10 mouse cellular contexts compared by ENCODE assay signal in the genomic region with DNA sequence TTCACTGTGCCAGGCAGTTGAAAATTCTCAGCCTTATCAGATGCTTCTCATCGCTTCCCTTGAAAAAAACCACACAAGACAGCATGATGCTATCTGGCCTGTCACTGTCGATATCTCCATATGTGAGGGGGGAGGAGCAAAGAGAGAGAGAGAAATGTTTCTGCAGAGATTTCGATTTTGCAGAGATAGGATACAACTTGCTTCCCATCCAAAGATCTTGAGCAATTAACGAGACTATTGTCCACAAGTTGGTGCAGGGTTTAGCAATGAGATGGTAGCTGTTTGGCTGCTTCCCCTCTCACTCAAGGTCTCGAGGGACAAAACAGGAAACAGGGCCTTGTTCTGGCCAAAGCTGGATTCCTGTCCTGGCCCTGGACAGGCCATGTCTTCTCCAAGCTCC.
DNase-seq lines count a peak whose midpoint lies in the region; ATAC-seq and TF ChIP-seq lines count a peak whose summit lies in the region.
"Had no signal": no experiment of that assay in that cellular context is flagged by ENCODE, and none has a peak within 500 bp of the region (broad histone marks: within the 10 kb centered on the region; RNA-seq: fewer than 3 reads in every experiment).

No protein-coding gene starts in this region.

- no peak overlapping the region for H3K4me3 ChIP-seq in gastrocnemius, adult 2 months
- no peak overlapping the region for H3K4me3 ChIP-seq in bone marrow macrophage, adult 2 months (ENCODE audit: insufficient read depth, low read length)
- H3K4me3 ChIP-seq in lung, embryonic 16.5 days (ENCODE audit: low read length): no peak overlapping the region
- no peak overlapping the region for H3K4me3 ChIP-seq in hindbrain, embryonic 11.5 days (ENCODE audit: low read depth, low read length)
- H3K4me3 ChIP-seq: hindbrain, embryonic 15.5 days; limb, embryonic 13.5 days had no signal

- no peak for TF ChIP-seq POLR2A in bone marrow macrophage, adult 2 months (IDR thresholded peaks at IDR 0.05; ENCODE audit: borderline replicate concordance, low read depth, low read length)

- 58% methylated on average over 5 of the region's 5 CpGs for WGBS in lung, embryonic 16.5 days
- WGBS in hindbrain, embryonic 11.5 days: 75% methylated on average over 5 of the region's 5 CpGs

- TF ChIP-seq CTCF in gastrocnemius, adult 2 months (IDR thresholded peaks at IDR 0.05): no peak
- TF ChIP-seq CTCF in bone marrow macrophage, adult 2 months (IDR thresholded peaks at IDR 0.05; ENCODE audit: low read depth, low read length): no peak

- no peaks in the 10 kb centered on the region for H3K36me3 ChIP-seq in lung, embryonic 16.5 days (ENCODE audit: control insufficient read depth, insufficient read depth, low read length)
- no peaks in the 10 kb centered on the region for H3K36me3 ChIP-seq in hindbrain, embryonic 11.5 days (ENCODE audit: control insufficient read depth, insufficient read depth, low read length)
- H3K36me3 ChIP-seq: hindbrain, embryonic 15.5 days; limb, embryonic 13.5 days had no signal

- peak; percentile 82 for ATAC-seq in lung, embryonic 16.5 days (ENCODE audit: low read depth)
- ATAC-seq in hindbrain, embryonic 11.5 days (ENCODE audit: low FRiP score): no peak

- no peak overlapping the region for H3K4me2 ChIP-seq in lung, embryonic 16.5 days (ENCODE audit: low read depth, low read length)
- H3K4me2 ChIP-seq in hindbrain, embryonic 11.5 days (replicated peaks; ENCODE audit: low read depth, low read length): no peak overlapping the region
- H3K4me2 ChIP-seq: hindbrain, embryonic 15.5 days; limb, embryonic 13.5 days had no signal

- H3K9ac ChIP-seq in lung, embryonic 16.5 days (ENCODE audit: low read length): no peak overlapping the region
- H3K9ac ChIP-seq in hindbrain, embryonic 11.5 days (ENCODE audit: low read depth, low read length): no peak overlapping the region
- H3K9ac ChIP-seq: hindbrain, embryonic 15.5 days; limb, embryonic 13.5 days had no signal

- H3K4me1 ChIP-seq in bone marrow macrophage, adult 2 months (ENCODE audit: control insufficient read depth, insufficient read depth, low read length): peaks cover 18% of the 10 kb centered on the region
- peaks cover 9% of the 10 kb centered on the region for H3K4me1 ChIP-seq in lung, embryonic 16.5 days (replicated peaks; ENCODE audit: control insufficient read depth, insufficient read depth, low read length)
- no peaks in the 10 kb centered on the region for H3K4me1 ChIP-seq in hindbrain, embryonic 11.5 days (replicated peaks; ENCODE audit: control insufficient read depth, insufficient read depth, low read length)

- intact Hi-C loops in gastrocnemius, adult 2 months (cut with DNase I): no loop called here
- intact Hi-C loops in gastrocnemius, postnatal 14 days (cut with DNase I; ENCODE audit: low total_unique reads): no loop called here
- intact Hi-C loops in heart, postnatal 25 days (cut with DNase I): loop anchor here (5.0 kb wide), 1 partner anchor 277 kb away; a partner anchor contains a TSS

- no peaks in the 10 kb centered on the region for H3K27me3 ChIP-seq in lung, embryonic 16.5 days (ENCODE audit: control insufficient read depth, insufficient read depth, low read depth, low read length)
- H3K27me3 ChIP-seq in hindbrain, embryonic 11.5 days (ENCODE audit: control insufficient read depth, insufficient read depth, low read length): no peaks in the 10 kb centered on the region
- H3K27me3 ChIP-seq: hindbrain, embryonic 15.5 days; limb, embryonic 13.5 days had no signal

- DNase-seq in gastrocnemius, adult 2 months: peak; percentile 41
- no peak for DNase-seq in gastrocnemius, postnatal 14 days
- DNase-seq in heart, postnatal 25 days (ENCODE audit: low spot score): peak; percentile 52
- no peak for DNase-seq in layer of hippocampus, postnatal 10 days (ENCODE audit: low spot score in 2 of 2)
- DNase-seq in hindbrain, embryonic 11.5 days (ENCODE audit: low spot score): no peak
- DNase-seq in right cerebral cortex, postnatal 10 days (ENCODE audit: low spot score in 2 of 2): no peak

- H3K9me3 ChIP-seq in lung, embryonic 16.5 days (ENCODE audit: control insufficient read depth, low read length): peaks cover 3% of the 10 kb centered on the region; the same call in 1 of the 2 replicates
- H3K9me3 ChIP-seq in hindbrain, embryonic 11.5 days (ENCODE audit: control insufficient read depth, low read length): no peaks in the 10 kb centered on the region
- H3K9me3 ChIP-seq: hindbrain, embryonic 15.5 days had no signal

- H3K27ac ChIP-seq in gastrocnemius, adult 2 months: peak overlapping the region; percentile 78
- H3K27ac ChIP-seq in bone marrow macrophage, adult 2 months (ENCODE audit: insufficient read depth, low read depth, low read length): peak overlapping the region; percentile 56
- peak overlapping the region; percentile 75 for H3K27ac ChIP-seq in lung, embryonic 16.5 days (ENCODE audit: low read length)
- H3K27ac ChIP-seq in hindbrain, embryonic 11.5 days (ENCODE audit: low read depth, low read length): no peak overlapping the region
- H3K27ac ChIP-seq: hindbrain, embryonic 15.5 days; limb, embryonic 13.5 days had no signal

Comparison
In these comparisons a context has a peak if more than half of its experiments do, and no peak if none do; other contexts are left out.
1. DNase-seq: peak in gastrocnemius, adult 2 months (single experiment) and heart, postnatal 25 days (single experiment); none in gastrocnemius, postnatal 14 days (single experiment), layer of hippocampus, postnatal 10 days (0 of 2), hindbrain, embryonic 11.5 days (single experiment) and right cerebral cortex, postnatal 10 days (0 of 2).